8 mouse cellular contexts compared by ENCODE assay signal in genomic region chr12:112096051-112096732, GRCm38 (mm10). TPM values are rescaled to one million over a fixed set of nuclear protein-coding genes. Genes with fewer than 3 reads are reported as not detected.
A peak's percentile ranks its signal among the peaks of the same experiment; 100 is the strongest.
DNase-seq lines count a peak whose midpoint lies in the region; ATAC-seq lines count a peak whose summit lies in the region.
"Had no signal": no experiment of that assay in that cellular context is flagged by ENCODE, and none has a peak within 500 bp of the region (broad histone marks: within the 10 kb centered on the region; RNA-seq: fewer than 3 reads in every experiment).

No protein-coding gene starts in this region.

- peak; percentile 29 for DNase-seq in 416B (ENCODE audit: low read depth)
- DNase-seq in NIH3T3 (ENCODE audit: low read depth), result peak; percentile 78
- DNase-seq in heart, postnatal 10 days, result peak; percentile 84
- DNase-seq in lung, adult 18-20 months, result peak; percentile 71 to 83
- no peak for DNase-seq in layer of hippocampus, postnatal 14 days (ENCODE audit: low spot score in 2 of 2)
- no peak for DNase-seq in forebrain, embryonic 14.5 days (ENCODE audit: low spot score)

- no peaks in the 10 kb centered on the region for H3K9me3 ChIP-seq in forebrain, embryonic 14.5 days (replicated peaks; ENCODE audit: control insufficient read depth, low read length)
- H3K9me3 ChIP-seq: limb, embryonic 12.5 days had no signal

- no peaks in the 10 kb centered on the region for H3K4me1 ChIP-seq in forebrain, embryonic 14.5 days (ENCODE audit: control insufficient read depth, insufficient read depth, low read length)
- H3K4me1 ChIP-seq: limb, embryonic 12.5 days had no signal

- no peaks in the 10 kb centered on the region for H3K36me3 ChIP-seq in forebrain, embryonic 14.5 days (ENCODE audit: control insufficient read depth, insufficient read depth, low read length)
- H3K36me3 ChIP-seq: limb, embryonic 12.5 days had no signal

- ATAC-seq in forebrain, embryonic 14.5 days, result no peak
- ATAC-seq in monocyte, adult 5-6 weeks (replicated peaks; ENCODE audit: insufficient number of reproducible peaks, low FRiP score, low TSS enrichment, poor library complexity, severe bottlenecking), result no peak

- no peak overlapping the region for H3K27ac ChIP-seq in forebrain, embryonic 14.5 days (ENCODE audit: low read depth, low read length)
- H3K27ac ChIP-seq: limb, embryonic 12.5 days had no signal

- H3K4me3 ChIP-seq in forebrain, embryonic 14.5 days (ENCODE audit: low read depth, low read length), result no peak overlapping the region
- H3K4me3 ChIP-seq: limb, embryonic 12.5 days had no signal

- intact Hi-C loops in heart, postnatal 10 days (cut with DNase I), result loop anchor here (10.0 kb wide), 1 partner anchor 221 kb away; no protein-coding TSS in a partner anchor

- WGBS in forebrain, embryonic 14.5 days, result 81% methylated on average over 13 of the region's 13 CpGs

- H3K4me2 ChIP-seq in forebrain, embryonic 14.5 days (ENCODE audit: low read length), result no peak overlapping the region
- H3K4me2 ChIP-seq: limb, embryonic 12.5 days had no signal

- no peaks in the 10 kb centered on the region for H3K27me3 ChIP-seq in forebrain, embryonic 14.5 days (replicated peaks; ENCODE audit: control insufficient read depth, insufficient read depth, low read length)

- H3K9ac ChIP-seq in forebrain, embryonic 14.5 days (ENCODE audit: low read length), result no peak overlapping the region
- H3K9ac ChIP-seq: limb, embryonic 12.5 days had no signal

RNA-seq across cellular contexts. Expression of gene Aspg, which starts 10.3 kb away (rescaled TPM):
- total RNA-seq in heart, postnatal 10 days (2021), result 1 to 10 TPM; 1.5 to 2.9 TPM
- total RNA-seq in layer of hippocampus, postnatal 14 days (2021), result 1 to 10 TPM; 4.2 to 4.7 TPM
- 0.17 and 0.46 TPM in 2 replicates for polyA plus RNA-seq in forebrain, embryonic 14.5 days (2014; fragmentation: Nextera tagmentation; extraction: Ambion mirVana)
- total RNA-seq in monocyte, adult 5-6 weeks (2017), result not detected in 3 replicates

RNA-seq across cellular contexts. Expression of gene Kif26a, which starts 49.8 kb away (rescaled TPM):
- total RNA-seq in heart, postnatal 10 days (2021), result 10 to 100 TPM; 33.4 to 33.5 TPM
- 1 to 10 TPM; 7.0 to 8.9 TPM for total RNA-seq in layer of hippocampus, postnatal 14 days (2021)
- polyA plus RNA-seq in forebrain, embryonic 14.5 days (2014; fragmentation: Nextera tagmentation; extraction: Ambion mirVana), result 11.5 and 12.3 TPM in 2 replicates
- total RNA-seq in monocyte, adult 5-6 weeks (2017), result not detected in 3 replicates

Comparison
In these comparisons a context has a peak if more than half of its experiments do, and no peak if none do; other contexts are left out.
1. DNase-seq: peak in 416B (single experiment), NIH3T3 (single experiment), heart, postnatal 10 days (2 of 2) and lung, adult 18-20 months (2 of 2); none in layer of hippocampus, postnatal 14 days (0 of 2) and forebrain, embryonic 14.5 days (single experiment).